Mouse (Mus musculus) thymus, postnatal 4 days (tissue): Measurements from ENCODE around the gene Abcb9.
"Not testable (repeated sequence)": the region's sequence is repeated elsewhere in the genome, so short reads cannot be mapped to it uniquely, and the experiment has no call there.

Source experiments
- DNase-seq: peaks from one replicate; pipeline ENCODE4 v3.0.0; 2021

The Abcb9 gene

DNA sequence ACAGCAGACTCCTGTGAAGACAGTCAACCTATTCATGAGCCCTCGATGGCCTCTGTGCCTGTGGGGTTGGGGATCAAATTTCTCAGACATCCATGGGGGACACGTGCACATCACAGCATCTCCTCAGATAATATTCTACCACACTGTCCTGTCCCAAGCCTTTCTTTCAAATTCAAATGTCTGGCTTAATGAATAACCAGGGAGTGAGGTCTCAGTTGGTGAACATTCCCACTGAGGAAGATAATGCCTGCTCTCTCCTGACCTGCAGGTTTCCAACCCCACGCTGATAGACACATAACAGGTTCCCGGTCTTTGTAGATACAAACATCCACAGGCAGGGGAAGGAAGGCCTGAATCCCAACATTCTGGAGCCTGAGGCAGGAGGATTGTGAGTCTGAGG is 38.6 kb downstream of the Abcb9 start:
- DNase-seq, result no peak

DNA sequence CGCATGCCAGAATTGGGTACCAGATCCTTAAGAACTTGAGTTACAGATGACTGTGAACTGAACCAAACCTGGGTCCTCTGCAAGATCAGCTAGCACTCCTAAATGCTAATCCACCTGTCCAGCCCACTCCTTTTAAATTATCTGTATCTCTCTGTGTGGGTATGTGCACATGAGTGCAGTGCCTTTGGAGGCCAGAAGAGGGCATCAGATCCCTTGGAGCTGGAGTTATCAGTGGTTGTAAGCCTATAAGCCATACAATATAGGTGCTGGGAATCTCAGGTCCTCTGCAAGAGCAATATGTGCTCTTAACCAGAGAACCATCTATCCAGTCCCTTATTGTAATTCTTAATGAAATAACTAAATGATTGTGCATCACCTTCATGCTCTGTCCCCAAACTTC is 39.4 kb downstream of the Abcb9 start:
- DNase-seq, result no peak

DNA sequence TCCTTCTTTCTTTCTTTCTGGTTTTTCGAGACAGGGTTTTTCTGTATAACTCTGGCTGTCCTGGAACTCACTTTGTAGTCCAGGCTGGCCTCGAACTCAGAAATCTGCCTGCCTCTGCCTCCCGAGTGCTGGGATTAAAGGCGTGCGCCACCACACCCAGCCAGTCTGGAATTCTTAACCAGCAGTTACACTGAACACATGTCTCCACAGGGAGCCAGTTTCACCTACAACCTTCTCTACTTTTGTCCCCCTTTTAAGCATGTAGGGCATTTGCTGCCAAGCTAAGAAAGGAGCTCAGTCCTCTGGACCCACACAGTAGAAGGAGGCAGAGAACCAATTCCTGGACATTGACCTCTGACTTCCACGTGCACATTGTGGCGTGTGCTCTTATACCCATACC is 43.0 kb downstream of the Abcb9 start:
- not testable (repeated sequence) for DNase-seq

DNA sequence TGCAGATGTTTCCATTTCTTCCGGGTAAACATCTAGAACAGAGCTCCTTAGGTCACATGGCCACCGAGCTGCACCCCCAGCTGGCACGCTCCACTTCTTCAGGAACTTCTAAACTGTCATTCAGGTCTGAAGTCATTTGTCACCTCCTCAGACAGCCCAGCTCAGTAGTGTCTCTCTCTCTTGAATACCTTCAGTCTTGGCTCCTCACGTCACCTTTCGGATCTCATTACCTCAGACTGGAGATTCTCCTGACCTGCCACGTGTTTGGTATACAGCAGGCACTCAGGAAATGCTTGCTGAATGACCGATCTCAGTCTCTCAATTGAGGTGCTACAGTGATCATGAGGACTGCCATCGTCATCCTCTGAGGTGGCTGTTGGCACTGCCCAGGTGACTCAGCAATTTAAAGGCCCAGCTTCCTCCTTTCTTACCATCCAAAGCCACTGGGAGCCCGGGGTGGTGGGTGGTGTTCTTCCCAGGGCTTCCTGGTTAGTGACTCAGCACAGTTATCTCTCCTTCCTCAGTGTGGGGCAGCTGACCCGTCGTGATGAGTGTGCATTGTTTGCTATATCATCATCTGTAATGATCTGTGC is 43.6 kb downstream of the Abcb9 start:
- DNase-seq, result peak; percentile 58

DNA sequence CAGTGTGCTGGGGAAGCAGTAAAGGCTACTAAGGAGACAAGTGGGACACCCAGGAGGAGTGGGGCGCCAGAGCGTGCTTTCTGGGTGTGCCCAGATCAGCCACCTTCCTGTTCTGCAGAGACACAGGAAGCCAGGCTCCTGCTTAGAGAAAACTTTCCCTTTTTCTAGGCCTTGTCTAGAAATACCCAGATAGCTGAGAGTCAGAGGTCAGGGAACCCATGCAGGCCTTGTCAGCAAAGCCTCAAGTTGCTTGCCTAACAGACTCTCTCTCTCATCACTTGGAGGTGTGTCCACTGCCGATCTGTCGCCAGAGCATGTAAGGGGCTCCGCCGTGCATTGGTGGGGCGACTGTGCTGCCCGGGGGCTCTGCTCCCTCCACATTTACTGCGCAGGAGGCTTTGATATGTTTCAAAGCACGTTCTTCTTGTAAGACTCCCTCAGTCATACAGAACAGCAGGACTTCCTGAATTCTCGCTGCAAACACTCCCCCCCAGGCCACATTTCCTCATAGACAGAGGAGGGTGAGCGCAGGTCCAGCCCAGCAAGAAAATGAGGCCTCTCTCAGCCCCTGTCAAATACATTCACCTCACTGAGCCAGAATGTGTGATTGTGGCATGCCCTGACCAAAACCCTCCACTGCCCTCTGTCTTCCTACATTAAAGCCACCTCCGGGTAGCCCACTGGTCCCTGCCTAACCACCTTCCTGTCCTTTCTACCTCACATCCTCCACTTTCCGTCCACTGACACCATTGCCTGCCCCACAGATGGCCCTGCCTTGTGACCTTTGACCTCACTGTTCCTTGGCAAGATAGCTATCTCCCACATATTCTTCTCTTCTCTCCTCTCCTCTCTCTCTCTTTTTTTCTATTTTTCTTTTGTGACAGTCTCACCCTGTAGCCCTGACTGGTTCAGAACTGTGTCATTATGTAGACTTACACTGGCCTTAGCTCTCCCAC is 45.2 kb downstream of the Abcb9 start:
- DNase-seq, result peak; percentile 73

DNA sequence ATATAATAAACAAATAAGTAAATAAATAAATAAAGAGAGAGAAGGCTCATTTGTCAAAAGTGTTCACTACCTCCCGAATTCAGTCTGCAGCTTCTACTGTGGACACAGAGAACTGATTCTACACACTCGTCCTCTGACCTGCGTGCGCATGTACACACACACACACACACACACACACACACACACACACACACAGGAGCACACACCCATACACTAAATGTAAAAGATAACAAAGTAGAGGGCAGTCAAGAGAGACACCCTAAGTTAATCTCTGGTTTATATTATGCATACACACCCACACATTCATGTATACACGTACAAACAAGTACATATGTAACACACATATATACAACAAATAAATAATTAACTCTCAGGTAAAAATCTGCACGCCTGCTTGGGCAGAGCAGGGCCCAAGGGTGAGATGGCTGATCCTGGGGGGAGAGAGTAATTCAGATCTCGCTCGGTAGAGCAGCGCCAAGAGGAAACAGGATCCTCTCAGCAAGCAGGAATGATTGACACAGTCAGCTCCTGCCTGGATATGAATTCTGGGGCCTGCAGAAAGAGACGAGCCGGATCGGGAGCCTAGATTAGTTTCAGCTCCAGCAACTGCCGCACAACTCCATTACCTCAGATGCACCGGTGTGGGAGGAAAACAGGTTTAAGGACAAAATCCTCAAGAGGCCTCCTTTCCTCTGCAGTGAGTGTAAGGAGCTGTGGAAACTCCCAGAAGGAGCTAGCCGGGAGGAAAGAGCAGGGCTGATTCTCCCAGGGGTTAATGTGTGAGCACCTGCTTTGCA is 46.2 kb downstream of the Abcb9 start:
- DNase-seq, result no peak

DNA sequence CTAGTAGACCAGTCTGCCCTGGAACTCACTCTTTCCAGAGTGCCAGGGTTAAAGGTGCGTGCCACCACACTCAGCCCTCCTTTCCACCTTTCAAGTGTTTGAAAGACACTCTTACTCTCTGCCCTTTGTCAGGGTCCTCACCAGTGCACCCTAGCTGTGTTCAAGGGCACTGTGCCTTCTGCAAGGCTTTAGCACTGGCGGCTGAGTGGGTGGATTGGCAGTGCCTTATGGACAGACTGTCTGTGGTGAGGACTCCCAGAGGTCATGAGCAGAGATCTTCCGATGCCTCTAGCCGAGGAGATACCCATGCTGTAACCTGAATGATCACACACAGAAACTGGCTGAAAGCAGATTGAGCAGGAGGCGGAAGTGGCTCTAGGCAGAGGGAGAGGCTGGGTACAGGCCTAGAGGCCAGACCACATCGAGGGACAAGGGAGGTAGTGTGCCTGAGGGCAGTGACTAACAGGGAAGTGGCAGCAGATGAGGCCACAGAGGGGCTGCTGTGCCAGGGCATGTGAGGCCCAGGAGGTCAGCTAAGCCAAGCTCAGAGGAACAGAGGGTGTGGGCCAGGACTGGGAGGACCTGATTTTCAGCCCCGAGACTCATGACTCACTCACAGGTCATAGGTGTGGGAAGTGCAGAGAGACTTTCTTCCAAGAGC is 48.7 kb downstream of the Abcb9 start:
- no peak for DNase-seq

DNA sequence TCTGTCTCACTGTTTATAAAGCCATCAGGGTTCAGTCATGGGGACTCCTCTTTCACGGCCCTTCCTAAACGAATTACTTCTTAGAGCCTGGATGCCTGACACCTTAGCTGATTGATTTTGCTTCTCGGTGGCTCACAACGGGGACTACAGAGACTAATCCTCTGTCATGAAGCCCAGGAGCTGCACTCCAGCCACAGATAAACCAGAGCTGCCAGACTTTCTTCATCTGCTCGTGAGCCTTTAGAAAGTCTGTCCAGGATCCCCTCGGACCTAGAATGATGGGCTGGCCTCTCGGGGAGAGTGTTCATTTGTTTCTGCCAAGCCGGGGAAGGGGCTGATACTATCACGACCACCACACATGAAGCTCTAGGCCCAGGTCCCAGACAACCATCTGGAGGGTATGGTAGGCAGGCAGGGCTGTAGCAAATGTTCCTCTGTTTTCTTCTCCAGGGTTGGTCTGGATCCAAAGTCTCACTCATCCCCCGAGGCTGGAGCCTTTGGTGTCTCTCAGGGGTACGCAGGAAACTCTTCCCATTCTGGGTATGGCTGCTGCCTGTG is 50.1 kb downstream of the Abcb9 start:
- no peak for DNase-seq

DNA sequence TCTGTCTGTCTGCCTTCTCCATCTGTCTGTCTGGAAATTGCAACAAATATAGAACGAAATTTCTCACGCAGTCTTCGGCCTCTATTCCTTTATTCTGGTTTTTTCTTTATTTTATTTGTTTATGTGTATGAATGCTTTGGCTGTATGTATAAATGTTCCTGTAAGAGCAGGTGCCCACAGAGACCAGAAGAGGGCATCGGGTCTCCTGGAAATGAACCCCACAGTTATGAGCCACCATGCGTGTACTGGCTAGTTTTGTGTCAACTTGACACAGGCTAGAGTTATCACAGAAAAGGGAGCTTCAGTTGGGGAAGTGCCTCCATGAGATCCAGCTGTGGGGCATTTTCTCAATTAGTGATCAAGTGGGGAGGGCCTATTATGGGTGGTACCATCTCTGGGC is 51.6 kb downstream of the Abcb9 start:
- DNase-seq, result no peak

DNA sequence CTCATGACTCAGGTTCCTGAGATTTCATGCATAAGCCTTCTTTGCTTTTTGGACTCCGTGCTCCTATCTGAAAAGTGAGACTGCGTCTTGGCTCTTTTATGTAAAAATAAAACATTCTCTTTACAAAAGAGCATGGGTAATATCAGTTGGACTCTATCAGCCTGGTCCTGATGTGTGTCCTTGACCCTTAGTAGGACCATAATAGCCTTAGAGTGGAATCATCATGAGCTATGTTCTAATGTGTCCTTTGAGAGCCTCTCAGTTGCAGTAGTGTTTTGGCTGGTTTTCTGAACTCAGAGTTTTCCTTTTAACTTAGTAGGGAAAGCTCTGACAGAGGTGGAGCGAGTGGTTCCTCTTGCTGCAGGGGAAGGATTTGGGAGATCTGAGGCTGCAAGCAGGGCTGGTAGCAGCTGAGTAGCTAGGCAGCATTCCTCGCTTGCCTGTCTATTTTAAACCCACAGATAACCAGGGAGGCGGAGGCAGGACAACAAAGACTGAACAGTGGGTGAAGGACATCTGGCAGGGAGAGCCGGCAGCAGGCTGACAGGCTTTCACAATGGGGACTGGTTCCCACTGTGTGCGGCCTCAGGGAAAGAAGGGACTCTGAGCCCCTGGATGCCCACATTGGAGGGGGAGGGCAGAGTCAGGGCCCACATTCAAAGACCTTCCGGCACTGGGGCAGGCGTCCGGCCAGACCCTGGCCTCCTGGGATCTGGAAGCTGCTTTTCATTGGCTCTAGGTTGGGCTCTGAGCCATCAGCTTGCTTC is 52.2 kb downstream of the Abcb9 start:
- DNase-seq, result no peak

DNA sequence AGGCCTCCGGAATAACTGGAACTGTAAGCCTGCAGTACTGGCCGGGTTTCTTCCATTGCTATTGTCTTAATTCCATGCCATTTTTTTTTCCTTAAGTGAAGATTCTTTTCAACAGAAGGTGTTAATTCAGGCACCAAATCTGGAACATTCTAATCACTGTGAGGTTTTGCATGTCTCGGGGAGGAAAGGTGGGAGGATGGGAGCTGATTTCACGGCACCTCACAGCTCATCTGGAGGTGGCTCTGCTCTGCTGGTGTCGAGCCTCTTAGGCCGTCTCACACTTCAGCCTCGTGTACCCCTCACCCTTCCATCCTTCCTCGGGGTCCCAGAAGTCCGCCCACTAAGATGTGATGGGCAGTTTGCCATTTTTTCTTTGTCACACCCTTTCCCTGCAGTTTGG is 54.5 kb downstream of the Abcb9 start:
- no peak for DNase-seq

DNA sequence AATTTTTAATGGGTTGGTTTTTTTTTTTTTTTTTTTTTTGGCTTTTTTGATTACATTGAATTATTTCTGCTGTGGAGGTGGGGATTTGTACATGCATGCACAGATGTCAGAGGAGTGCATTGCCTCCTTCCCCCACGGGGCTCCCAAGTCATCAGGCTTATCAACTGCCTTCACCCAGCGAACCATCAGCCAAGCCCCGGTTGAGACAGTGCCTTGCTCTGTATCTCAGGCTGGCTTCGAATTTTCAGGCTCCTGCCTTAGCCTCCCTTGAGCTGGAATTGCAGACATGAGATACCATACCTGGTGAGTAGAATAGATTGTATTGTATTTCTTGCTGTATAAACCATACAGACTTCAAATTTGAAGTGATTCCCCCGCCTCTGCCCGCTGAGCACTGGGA is 56.0 kb downstream of the Abcb9 start:
- no peak for DNase-seq

DNA sequence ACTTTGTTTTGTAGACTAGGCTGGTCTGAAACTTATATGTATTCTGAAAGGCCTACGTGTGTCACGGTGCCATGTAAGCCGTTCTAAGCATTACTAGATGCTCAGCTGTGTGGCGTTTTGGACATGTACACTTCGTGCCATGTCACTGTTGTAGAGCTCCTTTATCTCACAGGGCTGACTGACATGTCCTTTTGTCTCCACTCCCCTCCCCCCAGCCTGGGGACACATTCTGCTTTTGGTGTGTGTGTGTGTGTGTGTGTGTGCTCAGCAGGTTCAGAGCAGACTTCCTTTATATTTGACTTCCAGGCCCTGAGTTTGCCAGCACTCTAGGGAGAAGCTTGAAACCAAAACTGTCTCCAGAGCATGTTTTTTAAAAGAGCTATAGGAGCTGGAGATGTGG is 58.8 kb downstream of the Abcb9 start:
- peak; percentile 82 for DNase-seq

DNA sequence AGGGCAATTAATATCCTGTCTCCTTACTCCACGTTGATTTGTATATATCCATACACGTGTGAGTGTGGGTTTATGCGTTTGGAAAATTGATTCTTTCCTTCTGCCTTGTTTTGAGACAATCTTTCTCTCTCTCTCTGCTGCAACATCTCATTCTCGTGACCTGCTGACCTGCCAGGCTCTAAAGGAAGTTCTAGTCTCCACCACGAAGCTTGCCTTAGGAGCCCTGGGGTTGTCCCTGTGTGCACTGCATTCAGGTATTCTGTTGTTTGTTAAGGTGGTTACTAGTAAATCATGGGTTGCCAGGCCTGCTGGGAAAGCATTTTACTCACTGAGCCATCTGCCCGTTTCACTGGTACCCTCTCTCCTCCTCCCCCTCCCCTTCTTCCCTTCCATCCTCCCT is 59.3 kb downstream of the Abcb9 start:
- no peak for DNase-seq

DNA sequence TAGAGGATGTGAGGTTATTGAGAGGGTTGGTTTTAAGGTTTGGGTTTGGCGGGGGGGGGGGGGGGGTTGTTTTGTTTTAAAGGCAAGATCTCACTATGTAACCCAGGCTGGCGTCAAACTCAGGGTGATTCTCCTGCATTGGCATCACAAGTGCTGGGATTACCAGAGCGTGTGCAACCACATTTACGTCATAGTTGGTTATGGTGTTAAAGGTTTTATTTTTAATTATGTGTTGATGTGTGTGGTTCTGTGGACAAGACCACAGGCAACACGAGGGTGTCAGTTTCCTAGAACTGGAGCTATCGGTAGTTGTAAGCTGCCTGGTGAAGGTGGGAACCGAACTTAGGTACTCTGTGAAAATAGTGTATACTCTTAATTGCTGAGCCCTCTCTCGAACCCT is 59.8 kb downstream of the Abcb9 start:
- DNase-seq, result no peak

DNA sequence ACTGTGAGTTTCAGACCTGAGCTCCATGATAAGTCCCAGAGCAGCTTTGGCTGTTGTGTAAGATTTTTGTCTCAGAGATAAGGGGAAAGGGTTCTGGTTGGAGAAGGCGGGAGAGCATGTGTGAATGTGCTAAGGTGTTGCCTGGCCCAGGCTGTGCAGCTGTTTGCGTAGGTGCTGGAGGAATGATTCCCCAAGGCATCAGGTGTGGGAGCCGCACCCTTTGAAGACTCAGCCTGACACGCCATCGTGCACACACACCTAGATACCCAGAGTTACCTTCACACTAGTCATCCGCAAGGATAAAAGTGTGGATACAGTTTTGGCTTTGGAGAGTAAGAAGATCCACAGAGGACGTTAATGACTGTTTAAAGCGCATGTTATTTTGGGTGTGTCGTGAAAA is 60.2 kb downstream of the Abcb9 start:
- DNase-seq, result peak; percentile 43

DNA sequence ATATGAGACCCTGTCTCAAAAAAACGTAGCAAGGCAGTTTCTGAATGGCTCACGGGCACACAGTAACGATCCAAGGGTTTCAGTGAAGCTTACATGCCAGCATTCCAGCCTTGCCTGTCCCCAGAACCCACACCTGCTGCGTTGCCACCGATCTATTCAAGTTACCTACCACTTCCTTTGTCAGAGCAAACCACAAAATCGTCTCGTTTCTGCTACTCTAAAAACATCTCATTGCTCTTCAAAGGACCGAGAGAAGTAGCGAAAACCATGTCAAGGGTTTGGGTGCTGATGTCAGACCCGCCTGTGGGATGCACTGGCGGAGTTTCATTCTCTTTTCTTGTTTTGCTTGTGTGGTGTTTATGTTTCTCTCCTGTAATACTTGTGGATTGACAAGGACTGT is 61.1 kb downstream of the Abcb9 start:
- peak; percentile 69 for DNase-seq

DNA sequence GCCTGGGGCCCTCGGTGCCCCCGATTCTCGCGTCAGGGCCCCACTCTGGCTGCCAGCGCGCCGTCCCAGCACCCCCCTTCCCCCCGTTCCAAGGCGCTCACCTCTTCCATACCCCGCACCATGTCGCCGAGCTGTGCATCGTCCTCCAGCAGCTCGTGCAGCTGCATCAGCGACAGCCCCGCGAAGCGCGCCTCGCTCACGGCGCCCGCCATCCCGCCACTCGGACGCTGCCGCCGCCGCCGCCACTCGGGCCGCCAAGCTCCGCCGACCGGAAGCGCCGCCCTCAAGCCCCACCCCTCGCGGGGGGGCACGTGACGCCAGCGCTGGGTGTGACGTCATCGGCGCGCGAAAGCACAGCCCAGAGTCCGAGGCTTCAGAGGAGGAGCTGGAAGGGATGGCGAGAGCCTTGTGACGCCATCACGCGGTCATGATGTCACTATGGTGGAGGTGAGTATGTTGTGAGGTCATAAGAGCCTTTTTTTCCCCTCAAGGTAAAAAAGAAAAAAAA is 63.5 kb downstream of the Abcb9 start, which contains the start of gene Vps37b:
Gene Vps37b (minus strand): TSS at position 270 of the 508 bp plus-strand sequence.
- DNase-seq, result peak; percentile 94

DNA sequence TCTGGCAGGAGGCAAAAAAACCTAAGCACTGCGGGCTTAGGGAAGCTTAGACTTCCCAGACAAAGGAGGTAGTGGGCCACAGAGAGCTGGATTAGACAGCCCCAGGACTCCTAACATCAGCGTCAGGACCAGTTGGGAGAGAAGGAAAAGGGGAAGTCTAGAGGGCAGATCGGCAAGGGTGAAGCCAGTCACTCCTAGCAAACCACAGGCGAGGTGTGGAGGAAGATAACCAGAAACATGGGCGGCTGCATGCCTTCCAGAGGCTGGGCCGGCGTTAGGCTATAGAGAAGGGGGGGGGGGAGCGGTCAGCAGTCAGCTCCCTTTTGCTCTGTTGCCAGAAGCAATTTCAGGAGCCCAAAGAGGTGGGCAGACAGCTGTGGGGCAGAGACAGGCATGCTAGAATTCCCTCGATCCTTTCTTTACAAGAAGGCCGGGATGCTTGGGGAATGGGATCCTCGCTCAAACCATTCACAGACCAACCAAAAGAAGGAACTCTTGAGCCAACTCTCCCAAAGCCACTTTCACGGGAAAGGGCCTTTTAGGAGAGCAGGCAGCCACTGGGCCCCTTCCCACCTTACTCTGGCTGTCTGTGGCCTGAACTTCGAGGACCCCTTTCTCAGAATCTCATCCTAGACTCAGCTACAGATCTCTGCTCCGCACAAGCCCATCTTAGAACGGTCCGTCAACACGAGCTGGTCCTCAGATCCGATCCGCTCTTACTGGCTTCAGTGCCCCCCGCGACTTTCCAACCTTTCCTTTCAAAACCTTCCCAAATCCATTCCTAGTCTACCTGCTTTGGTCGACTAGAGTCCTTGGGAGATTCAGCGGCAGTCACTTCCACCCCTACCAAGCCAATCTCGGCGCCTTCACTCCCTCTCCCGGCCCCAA is 64.3 kb downstream of the Abcb9 start:
- DNase-seq, result peak; percentile 38

DNA sequence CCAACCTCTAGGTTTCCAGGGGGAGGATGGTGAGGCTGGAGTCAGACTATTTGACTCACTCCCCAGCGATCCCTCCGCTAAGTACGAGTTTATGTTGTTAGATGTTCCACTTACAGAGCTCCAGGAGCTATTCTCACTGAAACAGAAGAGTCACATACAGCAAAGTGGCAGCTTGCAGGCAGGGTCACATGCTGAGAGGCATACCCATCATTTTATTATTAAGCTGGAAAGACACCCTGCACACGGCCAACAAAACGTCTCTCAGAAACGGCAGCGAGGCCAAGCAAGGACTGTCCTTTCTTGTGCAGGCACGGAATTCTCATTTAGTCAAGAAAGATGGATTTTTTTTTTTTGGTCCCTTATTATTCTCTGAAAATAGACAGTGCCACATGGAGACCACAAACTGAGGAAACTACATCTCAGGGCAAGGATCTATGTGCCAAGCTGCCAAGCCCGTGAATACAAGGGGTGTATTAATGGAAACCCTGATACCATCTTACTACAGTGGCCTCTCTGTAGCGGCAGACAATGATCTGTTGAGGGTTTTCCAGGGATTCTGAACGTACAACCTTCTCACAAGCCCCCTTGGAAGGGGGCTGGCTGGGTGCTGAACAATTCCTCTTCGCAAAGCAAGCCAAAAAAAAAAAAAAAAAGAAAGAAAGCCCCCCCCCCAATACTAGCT is 65.1 kb downstream of the Abcb9 start:
- no peak for DNase-seq
